Mouse (Mus musculus): ENCODE data around the gene Shisa3. TPM values are rescaled to one million over a fixed set of nuclear protein-coding genes. Genes with fewer than 3 reads are reported as not detected.
A peak's percentile ranks its signal among the peaks of the same experiment; 100 is the strongest.

The Shisa3 gene
- polyA plus RNA-seq, 1 experiment from 2014 or later: 1.4 TPM

- Histone ChIP-seq H3K4me2 (replicated peaks) (no peak overlapping the region), H3K9ac (no peak overlapping the region), H3K27me3 (ENCODE audit: control insufficient read depth, insufficient read depth, low read length) (no peaks in the 10 kb centered on the region), H3K4me3 (replicated peaks; ENCODE audit: low read length) (no peak overlapping the region), H3K4me1 (replicated peaks; ENCODE audit: control insufficient read depth, insufficient read depth, low read length) (no peaks in the 10 kb centered on the region), H3K9me3 (ENCODE audit: control insufficient read depth, low read length) (no peaks in the 10 kb centered on the region), H3K36me3 (replicated peaks; ENCODE audit: control insufficient read depth, insufficient read depth) (peaks cover 65% of the 10 kb centered on the region), H3K27ac (no peak overlapping the region)
- ATAC-seq (ENCODE audit: low FRiP score) (no peak), DNase-seq (ENCODE audit: low spot score) (no peak)
- 79% methylated on average over 21 of the region's 21 CpGs for WGBS
These were observed 39.9 kb downstream of the Shisa3 start for GRCm38 (mm10) chr5:67647568-67647967.

- no peak overlapping the region for H3K9ac ChIP-seq
- ATAC-seq (ENCODE audit: low FRiP score) (no peak), DNase-seq (ENCODE audit: low spot score) (no peak)
- WGBS: 91% methylated on average over 4 of the region's 4 CpGs
- peaks cover 62% of the 10 kb centered on the region for H3K36me3 ChIP-seq (replicated peaks; ENCODE audit: control insufficient read depth, insufficient read depth)
- H3K4me1 ChIP-seq (replicated peaks; ENCODE audit: control insufficient read depth, insufficient read depth, low read length): no peaks in the 10 kb centered on the region
- H3K4me3 ChIP-seq (replicated peaks; ENCODE audit: low read length): no peak overlapping the region
- no peak overlapping the region for H3K27ac ChIP-seq
- no peak overlapping the region for H3K4me2 ChIP-seq (replicated peaks)
- 0 out of 2 replicates have a peak, but pooled peaks cover 8% of the 10 kb centered on the region for H3K27me3 ChIP-seq (ENCODE audit: control insufficient read depth, insufficient read depth, low read length)
- peaks cover 3% of the 10 kb centered on the region; the same call in 1 of the 2 replicates for H3K9me3 ChIP-seq (ENCODE audit: control insufficient read depth, low read length)
These were observed 41.5 kb downstream of the Shisa3 start for GRCm38 (mm10) chr5:67649156-67649555.

GRCm38 (mm10) chr5:67650021-67650420, 42.3 kb downstream of the Shisa3 start:
- Histone ChIP-seq H3K4me1 (replicated peaks; ENCODE audit: control insufficient read depth, insufficient read depth, low read length) (no peaks in the 10 kb centered on the region), H3K36me3 (replicated peaks; ENCODE audit: control insufficient read depth, insufficient read depth) (peaks cover 69% of the 10 kb centered on the region), H3K4me3 (replicated peaks; ENCODE audit: low read length) (no peak overlapping the region), H3K27ac (no peak overlapping the region), H3K27me3 (ENCODE audit: control insufficient read depth, insufficient read depth, low read length) (peaks cover 16% of the 10 kb centered on the region; the same call in 1 of the 2 replicates), H3K4me2 (replicated peaks) (no peak overlapping the region), H3K9me3 (ENCODE audit: control insufficient read depth, low read length) (peaks cover 4% of the 10 kb centered on the region; the same call in 1 of the 2 replicates), H3K9ac (no peak overlapping the region)
- WGBS: 90% methylated on average over 5 of the region's 5 CpGs
- ATAC-seq (ENCODE audit: low FRiP score) (no peak), DNase-seq (ENCODE audit: low spot score) (no peak)

- H3K9me3 ChIP-seq (ENCODE audit: control insufficient read depth, low read length): peaks cover 4% of the 10 kb centered on the region; the same call in 1 of the 2 replicates
- peaks cover 18% of the 10 kb centered on the region; the same call in 1 of the 2 replicates for H3K27me3 ChIP-seq (ENCODE audit: control insufficient read depth, insufficient read depth, low read length)
- no peak overlapping the region for H3K4me3 ChIP-seq (replicated peaks; ENCODE audit: low read length)
- ATAC-seq (ENCODE audit: low FRiP score) (no peak), DNase-seq (ENCODE audit: low spot score) (no peak)
- H3K4me1 ChIP-seq (replicated peaks; ENCODE audit: control insufficient read depth, insufficient read depth, low read length): 0 out of 2 replicates have a peak, but pooled peaks cover 2% of the 10 kb centered on the region
- peaks cover 56% of the 10 kb centered on the region for H3K36me3 ChIP-seq (replicated peaks; ENCODE audit: control insufficient read depth, insufficient read depth)
- no peak overlapping the region for H3K9ac ChIP-seq
- WGBS: 94% methylated on average over 4 of the region's 4 CpGs
- H3K4me2 ChIP-seq (replicated peaks): no peak overlapping the region
- H3K27ac ChIP-seq: no peak overlapping the region
These were observed 44.8 kb downstream of the Shisa3 start for GRCm38 (mm10) chr5:67652468-67652867.

- WGBS: 95% methylated on average over 3 of the region's 3 CpGs
- Histone ChIP-seq H3K9ac (no peak overlapping the region), H3K27me3 (ENCODE audit: control insufficient read depth, insufficient read depth, low read length) (peaks cover 24% of the 10 kb centered on the region)
These were observed 45.9 kb downstream of the Shisa3 start for GRCm38 (mm10) chr5:67653543-67653942.

GRCm38 (mm10) chr5:67654572-67654971, 46.9 kb downstream of the Shisa3 start:
- Histone ChIP-seq H3K9ac (no peak overlapping the region), H3K27ac (no peak overlapping the region), H3K36me3 (replicated peaks; ENCODE audit: control insufficient read depth, insufficient read depth) (peaks cover 41% of the 10 kb centered on the region), H3K27me3 (ENCODE audit: control insufficient read depth, insufficient read depth, low read length) (peaks cover 29% of the 10 kb centered on the region), H3K4me1 (replicated peaks; ENCODE audit: control insufficient read depth, insufficient read depth, low read length) (0 out of 2 replicates have a peak, but pooled peaks cover 2% of the 10 kb centered on the region), H3K9me3 (ENCODE audit: control insufficient read depth, low read length) (peaks cover 4% of the 10 kb centered on the region; the same call in 1 of the 2 replicates), H3K4me3 (replicated peaks; ENCODE audit: low read length) (no peak overlapping the region), H3K4me2 (replicated peaks) (no peak overlapping the region)
- DNase-seq (ENCODE audit: low spot score): no peak
- ATAC-seq (ENCODE audit: low FRiP score): no peak
- 60% methylated on average over 5 of the region's 5 CpGs for WGBS

More at GRCm38 (mm10) chr5:67653543-67653942, 45.9 kb downstream of the Shisa3 start:
- no peak for DNase-seq (ENCODE audit: low spot score)
- peaks cover 46% of the 10 kb centered on the region for H3K36me3 ChIP-seq (replicated peaks; ENCODE audit: control insufficient read depth, insufficient read depth)
- H3K4me1 ChIP-seq (replicated peaks; ENCODE audit: control insufficient read depth, insufficient read depth, low read length): 0 out of 2 replicates have a peak, but pooled peaks cover 2% of the 10 kb centered on the region
- H3K4me3 ChIP-seq (replicated peaks; ENCODE audit: low read length): no peak overlapping the region
- no peak overlapping the region for H3K27ac ChIP-seq
- peaks cover 4% of the 10 kb centered on the region; the same call in 1 of the 2 replicates for H3K9me3 ChIP-seq (ENCODE audit: control insufficient read depth, low read length)
- no peak for ATAC-seq (ENCODE audit: low FRiP score)
- H3K4me2 ChIP-seq (replicated peaks): no peak overlapping the region

- Histone ChIP-seq H3K9ac (no peak overlapping the region), H3K4me3 (replicated peaks; ENCODE audit: low read length) (no peak overlapping the region), H3K9me3 (ENCODE audit: control insufficient read depth, low read length) (peaks cover 4% of the 10 kb centered on the region; the same call in 1 of the 2 replicates), H3K27ac (no peak overlapping the region), H3K4me2 (replicated peaks) (no peak overlapping the region), H3K27me3 (ENCODE audit: control insufficient read depth, insufficient read depth, low read length) (peaks cover 29% of the 10 kb centered on the region), H3K36me3 (replicated peaks; ENCODE audit: control insufficient read depth, insufficient read depth) (peaks cover 34% of the 10 kb centered on the region), H3K4me1 (replicated peaks; ENCODE audit: control insufficient read depth, insufficient read depth, low read length) (0 out of 2 replicates have a peak, but pooled peaks cover 2% of the 10 kb centered on the region)
- 22% methylated on average over 14 of the region's 14 CpGs for WGBS
- DNase-seq (ENCODE audit: low spot score) (no peak), ATAC-seq (ENCODE audit: low FRiP score) (no peak)
These were observed 48.2 kb downstream of the Shisa3 start for GRCm38 (mm10) chr5:67655696-67656519.

GRCm38 (mm10) chr5:67656821-67657259, 49.2 kb downstream of the Shisa3 start:
- peaks cover 4% of the 10 kb centered on the region; the same call in 1 of the 2 replicates for H3K9me3 ChIP-seq (ENCODE audit: control insufficient read depth, low read length)
- no peak for DNase-seq (ENCODE audit: low spot score)
- no peak overlapping the region for H3K4me2 ChIP-seq (replicated peaks)
- ATAC-seq (ENCODE audit: low FRiP score): 0 out of 2 replicates have a peak, but pooled peaks have one; percentile 55
- no peak overlapping the region for H3K9ac ChIP-seq
- 10% methylated on average over 13 of the region's 13 CpGs for WGBS
- peaks cover 29% of the 10 kb centered on the region for H3K27me3 ChIP-seq (ENCODE audit: control insufficient read depth, insufficient read depth, low read length)
- H3K27ac ChIP-seq: no peak overlapping the region
- H3K4me1 ChIP-seq (replicated peaks; ENCODE audit: control insufficient read depth, insufficient read depth, low read length): 0 out of 2 replicates have a peak, but pooled peaks cover 2% of the 10 kb centered on the region
- H3K36me3 ChIP-seq (replicated peaks; ENCODE audit: control insufficient read depth, insufficient read depth): peaks cover 26% of the 10 kb centered on the region
- no peak overlapping the region for H3K4me3 ChIP-seq (replicated peaks; ENCODE audit: low read length)

- 88% methylated on average over 9 of the region's 9 CpGs for WGBS
- no peak overlapping the region for H3K27ac ChIP-seq
- H3K4me1 ChIP-seq (replicated peaks; ENCODE audit: control insufficient read depth, insufficient read depth, low read length): 0 out of 2 replicates have a peak, but pooled peaks cover 2% of the 10 kb centered on the region
- DNase-seq (ENCODE audit: low spot score) (no peak), ATAC-seq (ENCODE audit: low FRiP score) (no peak)
- H3K36me3 ChIP-seq (replicated peaks; ENCODE audit: control insufficient read depth, insufficient read depth): peaks cover 26% of the 10 kb centered on the region
- no peaks in the 10 kb centered on the region for H3K9me3 ChIP-seq (ENCODE audit: control insufficient read depth, low read length)
- peaks cover 13% of the 10 kb centered on the region for H3K27me3 ChIP-seq (ENCODE audit: control insufficient read depth, insufficient read depth, low read length)
- no peak overlapping the region for H3K9ac ChIP-seq
- no peak overlapping the region for H3K4me2 ChIP-seq (replicated peaks)
- no peak overlapping the region for H3K4me3 ChIP-seq (replicated peaks; ENCODE audit: low read length)
These were observed 52.2 kb downstream of the Shisa3 start for GRCm38 (mm10) chr5:67659864-67660263.

All from hindbrain, embryonic 14.5 days (tissue).